ENCODE assay signal across 23 mouse cellular contexts in genomic region chr1:80730582-80730981, GRCm38 (mm10). TPM values are rescaled to one million over a fixed set of nuclear protein-coding genes. Genes with fewer than 3 reads are reported as not detected.
A peak's percentile ranks its signal among the peaks of the same experiment; 100 is the strongest.
DNase-seq lines count a peak whose midpoint lies in the region; ATAC-seq and TF ChIP-seq lines count a peak whose summit lies in the region.
"Had no signal": no experiment of that assay in that cellular context is flagged by ENCODE, and none has a peak within 500 bp of the region (broad histone marks: within the 10 kb centered on the region; RNA-seq: fewer than 3 reads in every experiment).

No protein-coding gene starts in this region.

- H3K27ac ChIP-seq in embryonic facial prominence, embryonic 15.5 days (replicated peaks), result peak overlapping the region; percentile 61
- no peak overlapping the region for H3K27ac ChIP-seq in hindbrain, postnatal 0 days
- H3K27ac ChIP-seq: forebrain, embryonic 10.5 days; hindbrain, embryonic 15.5 days had no signal

- H3K4me3 ChIP-seq in embryonic facial prominence, embryonic 15.5 days (replicated peaks), result no peak overlapping the region
- no peak overlapping the region for H3K4me3 ChIP-seq in hindbrain, postnatal 0 days (ENCODE audit: low read length)
- H3K4me3 ChIP-seq: forebrain, embryonic 10.5 days; heart, embryonic 12.5 days; hindbrain, embryonic 15.5 days; myocyte had no signal

- peak; percentile 64 for DNase-seq in 416B (ENCODE audit: low read depth)
- no peak for DNase-seq in adrenal gland, postnatal 14 days
- no peak for DNase-seq in adrenal gland, adult 18-20 months (ENCODE audit: low spot score in 2 of 2)
- DNase-seq in hindbrain, postnatal 0 days (ENCODE audit: low spot score), result no peak
- DNase-seq: cerebellum, adult 2 months; cerebellum, postnatal 36 days; heart, postnatal 14 days; kidney, adult 8-10 months; kidney, postnatal 25 days; left cerebral cortex, postnatal 4 days; liver; midbrain, embryonic 14.5 days; right cerebral cortex, postnatal 4 days; thymus, postnatal 4 days had no signal

- no peaks in the 10 kb centered on the region for H3K36me3 ChIP-seq in embryonic facial prominence, embryonic 15.5 days
- no peaks in the 10 kb centered on the region for H3K36me3 ChIP-seq in hindbrain, postnatal 0 days (ENCODE audit: insufficient read depth, low read length)
- H3K36me3 ChIP-seq: forebrain, embryonic 10.5 days; G1E; heart, embryonic 12.5 days; hindbrain, embryonic 15.5 days had no signal

- H3K9ac ChIP-seq in embryonic facial prominence, embryonic 15.5 days, result no peak overlapping the region
- no peak overlapping the region for H3K9ac ChIP-seq in hindbrain, postnatal 0 days (replicated peaks; ENCODE audit: low read length)
- H3K9ac ChIP-seq: heart, embryonic 12.5 days; hindbrain, embryonic 15.5 days had no signal

- 42% methylated on average over 5 of the region's 5 CpGs for WGBS in embryonic facial prominence, embryonic 15.5 days
- 75% methylated on average over 5 of the region's 5 CpGs for WGBS in hindbrain, postnatal 0 days

- peak; percentile 73 for ATAC-seq in CD4-positive, CD25-positive, alpha-beta regulatory T cell, adult 4 months
- ATAC-seq in embryonic facial prominence, embryonic 15.5 days (ENCODE audit: insufficient number of reproducible peaks, low FRiP score, low TSS enrichment, low read depth), result no peak
- ATAC-seq in monocyte, adult 5-6 weeks (replicated peaks; ENCODE audit: insufficient number of reproducible peaks, low FRiP score, low TSS enrichment, poor library complexity, severe bottlenecking), result peak; percentile 49; the same call in 1 of the 2 replicates
- ATAC-seq in hindbrain, postnatal 0 days, result no peak
- ATAC-seq: lung, postnatal 0 days had no signal

- TF ChIP-seq CTCF in hindbrain, postnatal 0 days (IDR thresholded peaks at IDR 0.05; ENCODE audit: low read depth), result no peak

- H3K27me3 ChIP-seq in embryonic facial prominence, embryonic 15.5 days, result no peaks in the 10 kb centered on the region
- H3K27me3 ChIP-seq in hindbrain, postnatal 0 days (ENCODE audit: insufficient read depth, low read length), result no peaks in the 10 kb centered on the region
- H3K27me3 ChIP-seq: heart, embryonic 12.5 days; hindbrain, embryonic 15.5 days had no signal

- H3K4me2 ChIP-seq in embryonic facial prominence, embryonic 15.5 days (replicated peaks), result 0 out of 2 replicates have a peak overlapping the region, but pooled peaks have one; percentile 6
- H3K4me2 ChIP-seq in hindbrain, postnatal 0 days (ENCODE audit: low read depth, low read length), result no peak overlapping the region
- H3K4me2 ChIP-seq: heart, embryonic 12.5 days; hindbrain, embryonic 15.5 days had no signal

- H3K4me1 ChIP-seq in embryonic facial prominence, embryonic 15.5 days, result peaks cover 12% of the 10 kb centered on the region; the same call in 1 of the 2 replicates
- H3K4me1 ChIP-seq in hindbrain, postnatal 0 days (ENCODE audit: insufficient read depth, low read length), result no peaks in the 10 kb centered on the region
- H3K4me1 ChIP-seq: forebrain, embryonic 10.5 days; heart, embryonic 12.5 days; hindbrain, embryonic 15.5 days had no signal

- no peaks in the 10 kb centered on the region for H3K9me3 ChIP-seq in embryonic facial prominence, embryonic 15.5 days (replicated peaks)
- no peaks in the 10 kb centered on the region for H3K9me3 ChIP-seq in hindbrain, postnatal 0 days (ENCODE audit: low read length)
- H3K9me3 ChIP-seq: forebrain, embryonic 10.5 days; heart, embryonic 12.5 days; hindbrain, embryonic 15.5 days had no signal

RNA-seq across cellular contexts. Expression of gene Dock10, which starts 27.7 kb away (rescaled TPM):
- 100 to 1,000 TPM; 116 to 121 TPM for polyA plus RNA-seq in CD4-positive, CD25-positive, alpha-beta regulatory T cell, adult 4 months (2017; shearing (Covaris generic))
- 6.3 and 7.1 TPM in 2 replicates for polyA plus RNA-seq in embryonic facial prominence, embryonic 15.5 days (2015; fragmentation: Nextera tagmentation; extraction: Ambion mirVana)
- 171 to 265 TPM (median 188 TPM) in 3 replicates for total RNA-seq in monocyte, adult 5-6 weeks (2017)
- total RNA-seq in adrenal gland, postnatal 14 days (2021), result 22.5 and 31.7 TPM in 2 replicates
- 10 to 100 TPM; 21.6 to 25.0 TPM for total RNA-seq in adrenal gland, adult 18-20 months (2021)
- 14.2 and 21.6 TPM in 2 replicates for total RNA-seq in hindbrain, postnatal 0 days (2014; rRNA removed)
- 4.8 and 6.1 TPM in 2 replicates for polyA plus RNA-seq in hindbrain, postnatal 0 days (2015; fragmentation: Nextera tagmentation; extraction: Ambion mirVana)
- polyA plus RNA-seq: G1E had no signal

Comparison
In these comparisons a context has a peak if more than half of its experiments do, and no peak if none do; other contexts are left out.
1. ATAC-seq: peak in CD4-positive, CD25-positive, alpha-beta regulatory T cell, adult 4 months (single experiment) and monocyte, adult 5-6 weeks (single experiment); none in embryonic facial prominence, embryonic 15.5 days (single experiment) and hindbrain, postnatal 0 days (single experiment).